Mouse (Mus musculus) liver, adult 2 months (tissue): ENCODE measurements around the gene Pdcd4.

Experiments used
- CTCF ChIP-seq: fragments of 200-500 bp; IDR thresholded peaks from 2 replicates; pipeline ENCODE4 v1.5.1; 2011; ENCODE audit warnings: low read depth, low read length, control low read depth
- POLR2A ChIP-seq: fragments of 200-500 bp; IDR thresholded peaks from 2 replicates; pipeline ENCODE4 v1.6.1; 2011; ENCODE audit warnings: low read length, control low read depth; ENCODE audit not compliant: insufficient read depth; ENCODE audit errors: extremely low read depth

DNA sequence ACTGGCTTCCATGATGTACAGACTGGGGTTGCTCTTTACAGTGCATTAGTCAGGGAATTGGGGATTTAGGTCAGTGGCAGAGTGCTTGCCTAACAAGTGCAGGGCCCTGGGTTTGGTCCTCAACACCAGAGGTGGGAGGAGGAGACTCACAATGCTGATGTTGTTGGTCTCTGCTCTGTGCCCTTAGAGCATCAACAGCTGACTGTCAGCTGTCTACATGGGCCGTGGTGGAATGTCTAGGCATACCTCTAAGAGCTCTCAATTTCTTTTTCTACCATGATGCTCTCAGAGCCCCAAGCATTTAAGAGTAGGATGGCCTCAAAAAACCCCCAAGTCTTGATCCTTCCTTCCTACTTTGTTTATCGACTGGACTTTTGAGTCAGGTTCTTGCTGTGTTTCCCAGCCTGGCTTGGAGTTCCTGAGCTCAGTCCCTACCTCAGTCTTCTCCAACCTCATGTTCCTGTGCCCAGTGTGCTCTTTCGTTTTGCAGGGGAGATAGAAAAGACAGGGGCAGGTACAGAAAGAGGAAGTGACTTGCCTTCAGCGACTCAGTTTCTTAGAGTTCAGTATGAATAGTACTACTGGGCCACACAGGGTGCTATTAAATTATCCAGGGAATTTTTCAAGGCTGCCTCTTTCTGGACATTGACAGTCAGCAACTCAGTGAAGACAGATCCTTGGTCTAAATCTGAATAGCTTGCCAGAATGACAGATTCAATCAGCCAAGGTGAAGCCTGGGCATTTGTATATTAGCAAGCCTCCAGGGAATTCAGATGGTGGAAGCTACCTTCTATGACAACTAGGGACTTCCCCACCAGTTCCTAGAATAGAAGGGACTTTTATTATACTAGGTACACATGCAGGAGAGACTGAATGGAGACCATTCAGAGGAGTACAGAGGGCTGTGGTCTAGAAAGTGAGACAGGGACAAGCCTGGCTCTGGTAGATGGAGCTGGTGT, 22.3 kb upstream of the Pdcd4 start:
- no peak for TF ChIP-seq CTCF
- TF ChIP-seq POLR2A: no peak
